Mouse (Mus musculus) E14TG2a.4 (cell line): ENCODE measurements around the gene Fam168b.

Experiments used
- CTCF ChIP-seq: conservative IDR thresholded peaks from 2 replicates; pipeline ENCODE4 v1.5.1; 2014; ENCODE audit warnings: low read length
- POU5F1 ChIP-seq: IDR thresholded peaks from 2 replicates; pipeline ENCODE4 v1.6.1; 2014; ENCODE audit warnings: low read length, borderline replicate concordance

GRCm38 (mm10) chr1:34808445-34808844, 34.4 kb downstream of the Fam168b start:
- no peak for TF ChIP-seq CTCF
- no peak for TF ChIP-seq POU5F1
